Mouse (Mus musculus) heart, adult 18-20 months (tissue): ENCODE data around the gene Ywhab. TPM values are rescaled to one million over a fixed set of nuclear protein-coding genes. Genes with fewer than 3 reads are reported as not detected.

ENCODE experiments used
- DNase-seq, 2 experiments: peaks; one replicate each; pipeline ENCODE4 v3.0.0; 2021 to 2022; ENCODE audit warnings: mixed read lengths in 1 of 2
- total RNA-seq, 2 experiments: library from RNA; stranded (reverse); gene quantifications; 2 replicates each; pipeline ENCODE4 v1.2.3; 2021

Gene Ywhab
- total RNA-seq, 2 experiments from 2014 or later, result 75.9 to 82.7 TPM

GRCm38 (mm10) chr2:164007987-164008545 lies 13.3 kb downstream of the Ywhab start:
- DNase-seq, result no peak

GRCm38 (mm10) chr2:164009227-164009626 lies 14.5 kb downstream of the Ywhab start:
- DNase-seq, result peak; percentile 36 to 46

- DNase-seq, result no peak
Observed at GRCm38 (mm10) chr2:164010496-164010895, 15.7 kb downstream of the Ywhab start.

GRCm38 (mm10) chr2:164010944-164011343 lies 16.2 kb downstream of the Ywhab start:
- no peak for DNase-seq

GRCm38 (mm10) chr2:164015304-164015703 lies 20.5 kb downstream of the Ywhab start:
- no peak for DNase-seq

- no peak for DNase-seq
Observed at GRCm38 (mm10) chr2:164018910-164019309, 24.1 kb downstream of the Ywhab start.

- no peak for DNase-seq
Observed at GRCm38 (mm10) chr2:164019943-164020342, 25.2 kb downstream of the Ywhab start.

GRCm38 (mm10) chr2:164022104-164022503 lies 27.3 kb downstream of the Ywhab start:
- no peak for DNase-seq

GRCm38 (mm10) chr2:164025150-164025549 lies 30.4 kb downstream of the Ywhab start, which contains the start of gene Pabpc1l:
Pabpc1l (plus strand) TSS chr2:164025450.
- DNase-seq, result no peak

- no peak for DNase-seq
Observed at GRCm38 (mm10) chr2:164031147-164031546, 36.4 kb downstream of the Ywhab start.

GRCm38 (mm10) chr2:164032973-164033372 lies 38.2 kb downstream of the Ywhab start:
- no peak for DNase-seq

GRCm38 (mm10) chr2:164036520-164037019 lies 41.8 kb downstream of the Ywhab start:
- no peak for DNase-seq

GRCm38 (mm10) chr2:164038407-164039028 lies 43.8 kb downstream of the Ywhab start:
- DNase-seq, result no peak

GRCm38 (mm10) chr2:164040949-164041348 lies 46.2 kb downstream of the Ywhab start:
- no peak for DNase-seq

GRCm38 (mm10) chr2:164041523-164041922 lies 46.8 kb downstream of the Ywhab start:
- DNase-seq, result no peak

GRCm38 (mm10) chr2:164047197-164047690 lies 52.5 kb downstream of the Ywhab start:
- peak; percentile 18 to 19 for DNase-seq

GRCm38 (mm10) chr2:164053767-164054166 lies 59.0 kb downstream of the Ywhab start:
- DNase-seq, result peak; percentile 76 to 84

GRCm38 (mm10) chr2:164054671-164055070 lies 59.9 kb downstream of the Ywhab start:
- DNase-seq, result no peak

GRCm38 (mm10) chr2:164059634-164060235 lies 65.0 kb downstream of the Ywhab start:
- DNase-seq, result no peak
